In the genomic region with DNA sequence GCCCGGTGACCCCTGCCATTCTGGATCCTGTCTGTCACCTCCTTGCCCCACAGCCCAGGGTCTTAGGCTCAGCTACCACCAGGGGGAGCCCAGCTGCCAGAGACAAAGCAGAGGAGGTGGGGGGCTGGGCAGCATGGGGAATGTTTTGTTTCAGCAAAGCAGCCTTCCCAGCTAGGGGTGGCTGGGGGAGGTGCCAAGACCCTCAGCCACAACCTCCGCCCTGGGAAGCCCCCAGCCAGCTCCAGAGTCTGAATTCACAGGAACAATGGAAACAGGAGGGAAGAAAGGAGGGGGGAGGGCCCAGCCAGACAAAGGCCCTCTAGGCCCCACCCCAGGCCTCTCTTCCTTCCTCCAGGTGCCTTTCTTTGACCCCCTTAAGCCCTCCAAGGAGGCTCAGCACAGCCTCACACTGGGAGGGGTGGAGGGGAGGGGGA, we compare ENCODE assay signal across 8 mouse cellular contexts. TPM values are rescaled to one million over a fixed set of nuclear protein-coding genes. Genes with fewer than 3 reads are reported as not detected.
DNase-seq lines count a peak whose midpoint lies in the region; ATAC-seq and TF ChIP-seq lines count a peak whose summit lies in the region.

No protein-coding gene starts in this region.

- H3K27ac ChIP-seq in heart, embryonic 14.5 days (replicated peaks in 1 of 2; ENCODE audit: control insufficient read depth in 1 of 2, insufficient read depth in 1 of 2, low read depth in 2 of 2, low read length in 2 of 2) = peak overlapping the region; percentile 77 to 96
- peak overlapping the region; percentile 55 for H3K27ac ChIP-seq in liver, embryonic 16.5 days (ENCODE audit: low read length)
- peak overlapping the region; percentile 98 for H3K27ac ChIP-seq in neural tube, embryonic 11.5 days (ENCODE audit: low read depth, low read length)

- H3K36me3 ChIP-seq in E14TG2a.4 (ENCODE audit: insufficient read depth, low read length) = peaks cover 23% of the 10 kb centered on the region
- H3K36me3 ChIP-seq in heart, embryonic 14.5 days (ENCODE audit: control insufficient read depth, insufficient read depth, low read length) = peaks cover 74% of the 10 kb centered on the region
- H3K36me3 ChIP-seq in liver, embryonic 16.5 days (ENCODE audit: control insufficient read depth, insufficient read depth) = peaks cover 12% of the 10 kb centered on the region
- peaks cover 4% of the 10 kb centered on the region for H3K36me3 ChIP-seq in neural tube, embryonic 11.5 days (ENCODE audit: control insufficient read depth, insufficient read depth, low read length)

- peak; percentile 57 to 75 for DNase-seq in adrenal gland, postnatal 4 days (ENCODE audit: low spot score in 2 of 2)
- DNase-seq in kidney, postnatal 10 days = peak; percentile 96
- DNase-seq in neural tube, embryonic 11.5 days (ENCODE audit: low spot score) = peak; percentile 95
- peak; percentile 79 to 89 for DNase-seq in thymus, adult 18-20 months

- peak overlapping the region; percentile 50 for H3K4me2 ChIP-seq in heart, embryonic 14.5 days (ENCODE audit: low read length)
- peak overlapping the region; percentile 21 for H3K4me2 ChIP-seq in liver, embryonic 16.5 days (ENCODE audit: low read depth, low read length)
- H3K4me2 ChIP-seq in neural tube, embryonic 11.5 days (ENCODE audit: low read depth) = peak overlapping the region; percentile 27

- 8% methylated on average over 2 of the region's 2 CpGs for WGBS in heart, embryonic 14.5 days
- 0% methylated on average over 2 of the region's 2 CpGs for WGBS in liver, embryonic 16.5 days (ENCODE audit: insufficient replicate concordance)
- 4% methylated on average over 2 of the region's 2 CpGs for WGBS in neural tube, embryonic 11.5 days

- peak overlapping the region; percentile 68 for H3K4me3 ChIP-seq in E14TG2a.4 (replicated peaks; ENCODE audit: low read length)
- no peak overlapping the region; a peak in 1 of 4 replicates for H3K4me3 ChIP-seq in heart, embryonic 14.5 days (ENCODE audit: control insufficient read depth in 1 of 2, insufficient read depth in 1 of 2, low read depth in 1 of 2, low read length in 2 of 2)
- H3K4me3 ChIP-seq in liver, embryonic 16.5 days (ENCODE audit: low read depth, low read length) = 0 out of 2 replicates have a peak overlapping the region, but pooled peaks have one; percentile 6
- H3K4me3 ChIP-seq in neural tube, embryonic 11.5 days (ENCODE audit: low read depth, low read length) = no peak overlapping the region

- peaks cover 6% of the 10 kb centered on the region for H3K27me3 ChIP-seq in E14TG2a.4 (ENCODE audit: insufficient read depth, low read length)
- H3K27me3 ChIP-seq in heart, embryonic 14.5 days (ENCODE audit: control insufficient read depth, insufficient read depth, low read length) = no peaks in the 10 kb centered on the region
- no peaks in the 10 kb centered on the region for H3K27me3 ChIP-seq in liver, embryonic 16.5 days (ENCODE audit: control insufficient read depth, insufficient read depth, low read depth, low read length)
- no peaks in the 10 kb centered on the region for H3K27me3 ChIP-seq in neural tube, embryonic 11.5 days (ENCODE audit: control insufficient read depth, insufficient read depth, low read length)

- TF ChIP-seq CTCF in E14TG2a.4 (conservative IDR thresholded peaks at IDR 0.05; ENCODE audit: low read length) = peak; percentile 83

- H3K4me1 ChIP-seq in E14TG2a.4 (replicated peaks; ENCODE audit: low read depth, low read length) = peaks cover 89% of the 10 kb centered on the region
- peaks cover 57 to 77% of the 10 kb centered on the region in 2 experiments for H3K4me1 ChIP-seq in heart, embryonic 14.5 days (ENCODE audit: control insufficient read depth in 2 of 2, insufficient read depth in 2 of 2, low read length in 2 of 2)
- peaks cover 72% of the 10 kb centered on the region for H3K4me1 ChIP-seq in liver, embryonic 16.5 days (ENCODE audit: control insufficient read depth, low read depth, low read length)
- peaks cover 58% of the 10 kb centered on the region for H3K4me1 ChIP-seq in neural tube, embryonic 11.5 days (ENCODE audit: control insufficient read depth, insufficient read depth, low read length)

- H3K9me3 ChIP-seq in E14TG2a.4 (ENCODE audit: low read length) = no peaks in the 10 kb centered on the region
- no peaks in the 10 kb centered on the region for H3K9me3 ChIP-seq in heart, embryonic 14.5 days (ENCODE audit: control insufficient read depth, low read length)
- H3K9me3 ChIP-seq in liver, embryonic 16.5 days (replicated peaks; ENCODE audit: control insufficient read depth, low read length) = no peaks in the 10 kb centered on the region
- no peaks in the 10 kb centered on the region for H3K9me3 ChIP-seq in neural tube, embryonic 11.5 days (ENCODE audit: control insufficient read depth, low read length)

- peak overlapping the region; percentile 68 for H3K9ac ChIP-seq in heart, embryonic 14.5 days (ENCODE audit: low read length)
- peak overlapping the region; percentile 36 for H3K9ac ChIP-seq in liver, embryonic 16.5 days (ENCODE audit: low read depth, low read length)
- H3K9ac ChIP-seq in neural tube, embryonic 11.5 days (ENCODE audit: low read length) = peak overlapping the region; percentile 67

- peak; percentile 56 for ATAC-seq in erythroblast, adult 5-6 weeks (replicated peaks; ENCODE audit: low FRiP score, poor library complexity, severe bottlenecking)
- peak; percentile 60 for ATAC-seq in heart, embryonic 14.5 days (ENCODE audit: insufficient number of reproducible peaks, insufficient read depth, low FRiP score, low read depth)
- ATAC-seq in liver, embryonic 16.5 days (ENCODE audit: low read depth) = peak; percentile 30
- peak; percentile 60 for ATAC-seq in neural tube, embryonic 11.5 days (ENCODE audit: insufficient read depth, low FRiP score, low TSS enrichment)

RNA-seq across cellular contexts. Expression of a gene that starts 8.3 kb away (rescaled TPM):
- 100 to 1,000 TPM; 345 to 390 TPM for total RNA-seq in adrenal gland, postnatal 4 days (2021)
- total RNA-seq in erythroblast, adult 5-6 weeks (2015; ENCODE audit: low replicate concordance) = 183 and 189 TPM in 2 replicates
- total RNA-seq in erythroblast, adult 5-6 weeks (2017; ENCODE audit: low replicate concordance) = 162 and 183 TPM in 2 replicates
- 379 and 410 TPM in 2 replicates for polyA plus RNA-seq in heart, embryonic 14.5 days (2014; fragmentation: Nextera tagmentation; extraction: Ambion mirVana)
- 144 and 153 TPM in 2 replicates for polyA plus RNA-seq in liver, embryonic 16.5 days (2015; fragmentation: Nextera tagmentation; extraction: Ambion mirVana)
- polyA plus RNA-seq in neural tube, embryonic 11.5 days (2014; fragmentation: Nextera tagmentation; extraction: Ambion mirVana) = 434 and 452 TPM in 2 replicates

RNA-seq across cellular contexts. Expression of a gene that starts 17.8 kb away (rescaled TPM):
- 10 to 100 TPM; 16.9 to 19.4 TPM for total RNA-seq in adrenal gland, postnatal 4 days (2021)
- not detected in 2 replicates for total RNA-seq in erythroblast, adult 5-6 weeks (2015; ENCODE audit: low replicate concordance)
- not detected in 2 replicates for total RNA-seq in erythroblast, adult 5-6 weeks (2017; ENCODE audit: low replicate concordance)
- polyA plus RNA-seq in heart, embryonic 14.5 days (2014; fragmentation: Nextera tagmentation; extraction: Ambion mirVana) = 6.5 and 7.2 TPM in 2 replicates
- polyA plus RNA-seq in liver, embryonic 16.5 days (2015; fragmentation: Nextera tagmentation; extraction: Ambion mirVana) = 0.33 and 1.4 TPM in 2 replicates
- polyA plus RNA-seq in neural tube, embryonic 11.5 days (2014; fragmentation: Nextera tagmentation; extraction: Ambion mirVana) = 2.6 and 3.0 TPM in 2 replicates

RNA-seq across cellular contexts. Expression of a gene that starts 39.4 kb away (rescaled TPM):
- 10 to 100 TPM; 40.9 to 41.4 TPM for total RNA-seq in adrenal gland, postnatal 4 days (2021)
- total RNA-seq in erythroblast, adult 5-6 weeks (2015; ENCODE audit: low replicate concordance) = 207 and 270 TPM in 2 replicates
- 204 and 217 TPM in 2 replicates for total RNA-seq in erythroblast, adult 5-6 weeks (2017; ENCODE audit: low replicate concordance)
- 44.6 and 45.7 TPM in 2 replicates for polyA plus RNA-seq in heart, embryonic 14.5 days (2014; fragmentation: Nextera tagmentation; extraction: Ambion mirVana)
- polyA plus RNA-seq in liver, embryonic 16.5 days (2015; fragmentation: Nextera tagmentation; extraction: Ambion mirVana) = 145 and 166 TPM in 2 replicates
- polyA plus RNA-seq in neural tube, embryonic 11.5 days (2014; fragmentation: Nextera tagmentation; extraction: Ambion mirVana) = 35.2 and 39.0 TPM in 2 replicates

RNA-seq across cellular contexts. Expression of a gene that starts 42.5 kb away (rescaled TPM):
- total RNA-seq in adrenal gland, postnatal 4 days (2021) = 10 to 100 TPM; 10.1 to 37.4 TPM
- not detected in 2 replicates for total RNA-seq in erythroblast, adult 5-6 weeks (2015; ENCODE audit: low replicate concordance)
- total RNA-seq in erythroblast, adult 5-6 weeks (2017; ENCODE audit: low replicate concordance) = not detected in 2 replicates
- polyA plus RNA-seq in heart, embryonic 14.5 days (2014; fragmentation: Nextera tagmentation; extraction: Ambion mirVana) = 2.7 TPM in 2 replicates
- 60.1 and 75.2 TPM in 2 replicates for polyA plus RNA-seq in liver, embryonic 16.5 days (2015; fragmentation: Nextera tagmentation; extraction: Ambion mirVana)
- 6.8 and 7.2 TPM in 2 replicates for polyA plus RNA-seq in neural tube, embryonic 11.5 days (2014; fragmentation: Nextera tagmentation; extraction: Ambion mirVana)

RNA-seq across cellular contexts. Expression of a gene that starts 46.2 kb away (rescaled TPM):
- 1 to 10 TPM; 2.7 to 2.9 TPM for total RNA-seq in adrenal gland, postnatal 4 days (2021)
- 2.3 and 2.9 TPM in 2 replicates for total RNA-seq in erythroblast, adult 5-6 weeks (2015; ENCODE audit: low replicate concordance)
- 1.1 and 1.4 TPM in 2 replicates for total RNA-seq in erythroblast, adult 5-6 weeks (2017; ENCODE audit: low replicate concordance)
- 0.46 and 0.53 TPM in 2 replicates for polyA plus RNA-seq in heart, embryonic 14.5 days (2014; fragmentation: Nextera tagmentation; extraction: Ambion mirVana)
- 0.89 and 0.96 TPM in 2 replicates for polyA plus RNA-seq in liver, embryonic 16.5 days (2015; fragmentation: Nextera tagmentation; extraction: Ambion mirVana)
- polyA plus RNA-seq in neural tube, embryonic 11.5 days (2014; fragmentation: Nextera tagmentation; extraction: Ambion mirVana) = 0.24 and 0.30 TPM in 2 replicates

Comparison
In these comparisons a context has a peak if more than half of its experiments do, and no peak if none do; other contexts are left out.
1. H3K4me3 ChIP-seq: peak in E14TG2a.4 (single experiment) and liver, embryonic 16.5 days (single experiment); none in heart, embryonic 14.5 days (0 of 2) and neural tube, embryonic 11.5 days (single experiment).
2. Peak in every context shown above with its lines, with median percentiles within 50 percentile points of each other: DNase-seq, ATAC-seq, H3K27ac ChIP-seq, H3K4me2 ChIP-seq and H3K9ac ChIP-seq.